Comparison of ENCODE assay signal across 8 mouse cellular contexts in the genomic region with DNA sequence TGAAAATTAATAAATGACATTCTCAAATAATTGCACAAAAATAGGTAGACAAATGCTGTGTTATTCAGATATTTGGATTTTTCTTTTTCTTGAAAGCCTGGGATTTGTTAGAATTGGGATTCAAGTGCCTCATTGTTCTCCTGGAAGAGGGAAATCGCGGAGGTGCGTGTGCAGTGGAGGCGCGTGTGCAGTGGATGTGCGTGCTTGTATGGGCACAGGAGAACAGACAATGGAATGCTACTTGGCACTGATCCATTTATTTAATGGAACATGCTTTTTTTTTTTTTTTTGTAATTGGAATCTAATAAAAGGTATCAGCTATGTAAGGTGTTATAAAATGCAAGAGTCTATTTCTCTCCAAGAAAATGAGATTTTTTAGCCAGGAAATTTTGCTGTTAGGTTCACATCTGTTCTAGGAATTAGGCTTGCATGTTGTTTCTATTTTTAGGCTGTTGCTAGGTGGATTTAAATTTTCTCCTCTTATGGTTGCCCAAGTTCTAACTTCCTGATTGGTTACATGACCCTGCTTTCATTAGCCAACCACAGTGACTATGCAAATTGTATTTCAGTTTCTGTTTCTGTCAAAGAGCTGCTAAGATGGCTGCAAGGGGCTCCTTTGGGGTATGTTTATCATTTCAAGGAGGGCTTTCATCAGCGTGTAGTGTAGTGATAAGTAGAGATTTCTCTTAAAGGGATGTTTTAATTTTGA. TPM values are rescaled to one million over a fixed set of nuclear protein-coding genes. Genes with fewer than 3 reads are reported as not detected.
A peak's percentile ranks its signal among the peaks of the same experiment; 100 is the strongest.
DNase-seq lines count a peak whose midpoint lies in the region; ATAC-seq lines count a peak whose summit lies in the region.

No protein-coding gene starts in this region.

- no peaks in the 10 kb centered on the region for H3K9me3 ChIP-seq in neural tube, embryonic 11.5 days (ENCODE audit: control insufficient read depth, low read length)
- no peaks in the 10 kb centered on the region for H3K9me3 ChIP-seq in heart, embryonic 16.5 days (replicated peaks; ENCODE audit: control insufficient read depth, low read length)

- no peak overlapping the region for H3K4me3 ChIP-seq in neural tube, embryonic 11.5 days (ENCODE audit: low read depth, low read length)
- peak overlapping the region; percentile 34 for H3K4me3 ChIP-seq in heart, embryonic 16.5 days (ENCODE audit: low read length)

- H3K27me3 ChIP-seq in neural tube, embryonic 11.5 days (ENCODE audit: control insufficient read depth, insufficient read depth, low read length) = no peaks in the 10 kb centered on the region
- H3K27me3 ChIP-seq in heart, embryonic 16.5 days (ENCODE audit: control insufficient read depth, insufficient read depth, low read length) = no peaks in the 10 kb centered on the region

- peak; percentile 21 for DNase-seq in neural tube, embryonic 11.5 days (ENCODE audit: low spot score)
- DNase-seq in neural tube, embryonic 10.5 days (ENCODE audit: extremely low spot score, low spot score) = no peak
- peak; percentile 48 for DNase-seq in c-Kit-negative CD71-positive TER-119-positive erythroid progenitor cells, embryonic 14.5 days (ENCODE audit: low read depth, low spot score)
- DNase-seq in lung, postnatal 36 days = peak; percentile 52
- no peak for DNase-seq in adrenal gland, postnatal 4 days (ENCODE audit: low spot score in 2 of 2)
- DNase-seq in thymus, adult 18-20 months = no peak
- DNase-seq in ovary, postnatal 10 days (ENCODE audit: low spot score) = no peak

- no peaks in the 10 kb centered on the region for H3K36me3 ChIP-seq in neural tube, embryonic 11.5 days (ENCODE audit: control insufficient read depth, insufficient read depth, low read length)
- H3K36me3 ChIP-seq in heart, embryonic 16.5 days (ENCODE audit: control insufficient read depth, insufficient read depth) = no peaks in the 10 kb centered on the region

- H3K4me2 ChIP-seq in neural tube, embryonic 11.5 days (ENCODE audit: low read depth) = no peak overlapping the region
- peak overlapping the region; percentile 50 for H3K4me2 ChIP-seq in heart, embryonic 16.5 days (ENCODE audit: low read depth, low read length)

- ATAC-seq in neural tube, embryonic 11.5 days (ENCODE audit: insufficient read depth, low FRiP score, low TSS enrichment) = no peak
- peak; percentile 61 for ATAC-seq in heart, embryonic 16.5 days (replicated peaks; ENCODE audit: extremely low read depth, insufficient read depth, low FRiP score)

- WGBS in neural tube, embryonic 11.5 days = 86% methylated on average over 7 of the region's 7 CpGs
- WGBS in heart, embryonic 16.5 days = 32% methylated on average over 7 of the region's 7 CpGs

- H3K27ac ChIP-seq in neural tube, embryonic 11.5 days (ENCODE audit: low read depth, low read length) = 0 out of 2 replicates have a peak overlapping the region, but pooled peaks have one; percentile 20
- H3K27ac ChIP-seq in heart, embryonic 16.5 days (ENCODE audit: low read length) = peak overlapping the region; percentile 86

- peaks cover 2% of the 10 kb centered on the region for H3K4me1 ChIP-seq in neural tube, embryonic 11.5 days (ENCODE audit: control insufficient read depth, insufficient read depth, low read length)
- H3K4me1 ChIP-seq in heart, embryonic 16.5 days (ENCODE audit: control insufficient read depth, insufficient read depth, low read length) = peaks cover 29% of the 10 kb centered on the region

- no peak overlapping the region for H3K9ac ChIP-seq in neural tube, embryonic 11.5 days (ENCODE audit: low read length)
- no peak overlapping the region for H3K9ac ChIP-seq in heart, embryonic 16.5 days (ENCODE audit: low read length)

RNA-seq across cellular contexts. Expression of a gene that starts 44.8 kb away (rescaled TPM):
- polyA plus RNA-seq in neural tube, embryonic 11.5 days (2014; fragmentation: Nextera tagmentation; extraction: Ambion mirVana) = 51.1 and 56.4 TPM in 2 replicates
- polyA plus RNA-seq in heart, embryonic 16.5 days (2015; fragmentation: Nextera tagmentation; extraction: Ambion mirVana) = 27.9 and 31.4 TPM in 2 replicates
- 100 to 1,000 TPM; 119 to 123 TPM for total RNA-seq in adrenal gland, postnatal 4 days (2021)

Comparison
In these comparisons a context has a peak if more than half of its experiments do, and no peak if none do; other contexts are left out.
1. DNase-seq: peak in neural tube, embryonic 11.5 days (single experiment), c-Kit-negative CD71-positive TER-119-positive erythroid progenitor cells, embryonic 14.5 days (single experiment) and lung, postnatal 36 days (single experiment); none in neural tube, embryonic 10.5 days (single experiment), adrenal gland, postnatal 4 days (0 of 2), thymus, adult 18-20 months (0 of 2) and ovary, postnatal 10 days (single experiment).